Mouse (Mus musculus): ENCODE measurements around the gene Fam118b.

Gene Fam118b

DNA sequence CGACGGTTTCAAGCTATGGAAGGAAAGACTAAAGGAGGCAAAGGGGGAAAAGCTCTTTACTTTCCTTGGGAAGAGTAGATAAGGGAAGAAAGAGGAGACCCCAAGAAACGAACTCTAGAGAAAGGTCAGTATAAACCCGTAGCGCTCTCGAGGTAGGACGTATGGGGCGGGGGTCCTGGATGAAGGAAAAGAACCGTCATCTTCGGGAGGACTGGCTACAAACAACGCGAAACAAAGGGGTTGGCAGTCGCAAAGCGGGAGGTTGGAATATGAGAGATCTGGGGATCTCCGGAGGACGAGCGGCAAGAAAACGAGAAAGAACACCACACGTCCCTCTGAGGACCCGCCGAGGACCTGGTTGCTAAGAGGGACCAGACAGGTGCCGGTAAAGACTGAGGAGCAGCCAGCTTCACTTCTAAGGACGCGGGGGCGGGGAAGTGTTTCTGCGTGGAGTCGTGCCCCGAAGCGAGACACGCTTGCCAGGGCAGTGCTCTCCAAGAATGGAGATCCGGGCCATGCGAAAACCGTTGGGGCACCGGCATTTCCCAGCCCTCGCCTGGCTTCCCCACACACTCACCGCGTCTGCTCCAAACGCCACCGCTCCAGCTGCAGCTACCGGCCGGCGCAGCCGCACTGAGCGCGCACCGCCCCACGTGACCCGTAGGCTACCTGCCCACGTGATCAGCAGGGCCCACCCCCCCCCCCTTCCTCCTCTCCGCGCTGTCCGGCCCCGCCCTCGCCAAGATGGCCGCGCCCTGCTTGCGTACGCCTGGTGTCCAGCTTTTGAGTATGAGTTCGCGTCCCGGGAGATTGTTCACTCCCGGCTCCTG lies at the start of gene Fam118b, which contains the start of gene Rpusd4:
Gene Fam118b, minus strand, starts transcription at position 660 of the 830 bp plus-strand sequence.
Gene Rpusd4, plus strand, starts transcription at position 720 of the 830 bp plus-strand sequence.
- peaks cover 23% of the 10 kb centered on the region for H3K4me1 ChIP-seq (replicated peaks; ENCODE audit: low read depth, low read length)
- TF ChIP-seq CTCF (conservative IDR thresholded peaks at IDR 0.05; ENCODE audit: low read length) = no peak
- TF ChIP-seq POU5F1 (IDR thresholded peaks at IDR 0.05; ENCODE audit: borderline replicate concordance, low read length) = no peak
- no peak for TF ChIP-seq NANOG (IDR thresholded peaks at IDR 0.05; ENCODE audit: borderline replicate concordance, low read length)
- no peaks in the 10 kb centered on the region for H3K9me3 ChIP-seq (ENCODE audit: low read length)
- H3K27me3 ChIP-seq (ENCODE audit: insufficient read depth, low read length) = peaks cover 9% of the 10 kb centered on the region
- peak within 1 kb of the TSS; percentile 96 for H3K4me3 ChIP-seq (replicated peaks; ENCODE audit: low read length)
- peaks cover 31% of the 10 kb centered on the region for H3K36me3 ChIP-seq (ENCODE audit: insufficient read depth, low read length)

GRCm38 (mm10) chr9:35316771-35317211 lies 49.2 kb upstream of the Fam118b start:
- Histone ChIP-seq H3K27me3 (ENCODE audit: insufficient read depth, low read length) (peaks cover 6% of the 10 kb centered on the region; the same call in 1 of the 2 replicates), H3K4me1 (replicated peaks; ENCODE audit: low read depth, low read length) (peaks cover 22% of the 10 kb centered on the region), H3K9me3 (ENCODE audit: low read length) (no peaks in the 10 kb centered on the region), H3K36me3 (ENCODE audit: insufficient read depth, low read length) (no peaks in the 10 kb centered on the region), H3K4me3 (replicated peaks; ENCODE audit: low read length) (no peak overlapping the region)
- TF ChIP-seq CTCF (conservative IDR thresholded peaks at IDR 0.05; ENCODE audit: low read length) = no peak
- no peak for TF ChIP-seq NANOG (IDR thresholded peaks at IDR 0.05; ENCODE audit: borderline replicate concordance, low read length)

DNA sequence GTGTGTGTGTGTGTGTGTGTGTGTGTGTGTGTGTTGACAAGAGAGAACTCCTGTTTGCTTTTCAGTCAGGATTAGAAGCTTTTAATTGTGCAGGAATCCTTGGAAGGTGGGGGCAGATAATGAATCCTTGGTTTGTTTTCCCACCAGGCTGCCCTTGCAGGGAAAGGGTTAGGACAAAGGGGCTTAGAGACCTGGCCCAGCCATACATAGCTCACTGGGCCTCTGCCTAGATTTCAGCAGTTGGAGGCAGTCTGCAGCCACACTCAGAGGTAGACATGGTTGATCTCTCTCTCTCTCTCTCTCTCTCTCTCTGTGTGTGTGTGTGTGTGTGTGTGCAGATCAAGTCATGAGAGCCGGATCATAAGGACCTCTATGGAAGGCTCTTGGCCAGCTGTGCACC lies 46.6 kb upstream of the Fam118b start:
- TF ChIP-seq CTCF (conservative IDR thresholded peaks at IDR 0.05; ENCODE audit: low read length) (no peak), NANOG (IDR thresholded peaks at IDR 0.05; ENCODE audit: borderline replicate concordance, low read length) (no peak), POU5F1 (IDR thresholded peaks at IDR 0.05; ENCODE audit: borderline replicate concordance, low read length) (no peak)

GRCm38 (mm10) chr9:35313601-35314000 lies 46.0 kb upstream of the Fam118b start:
- Histone ChIP-seq H3K9me3 (ENCODE audit: low read length) (no peaks in the 10 kb centered on the region), H3K36me3 (ENCODE audit: insufficient read depth, low read length) (no peaks in the 10 kb centered on the region), H3K4me1 (replicated peaks; ENCODE audit: low read depth, low read length) (peaks cover 18% of the 10 kb centered on the region), H3K27me3 (ENCODE audit: insufficient read depth, low read length) (peaks cover 6% of the 10 kb centered on the region; the same call in 1 of the 2 replicates), H3K4me3 (replicated peaks; ENCODE audit: low read length) (no peak overlapping the region)
- TF ChIP-seq CTCF (conservative IDR thresholded peaks at IDR 0.05; ENCODE audit: low read length) = no peak
- no peak for TF ChIP-seq NANOG (IDR thresholded peaks at IDR 0.05; ENCODE audit: borderline replicate concordance, low read length)
- no peak for TF ChIP-seq POU5F1 (IDR thresholded peaks at IDR 0.05; ENCODE audit: borderline replicate concordance, low read length)

More for the DNA sequence above, 46.6 kb upstream of the Fam118b start:
- H3K4me1 ChIP-seq (replicated peaks; ENCODE audit: low read depth, low read length) = peaks cover 22% of the 10 kb centered on the region
- no peaks in the 10 kb centered on the region for H3K36me3 ChIP-seq (ENCODE audit: insufficient read depth, low read length)
- H3K9me3 ChIP-seq (ENCODE audit: low read length) = no peaks in the 10 kb centered on the region
- no peak overlapping the region for H3K4me3 ChIP-seq (replicated peaks; ENCODE audit: low read length)
- H3K27me3 ChIP-seq (ENCODE audit: insufficient read depth, low read length) = peaks cover 6% of the 10 kb centered on the region; the same call in 1 of the 2 replicates

GRCm38 (mm10) chr9:35312516-35312915 lies 44.9 kb upstream of the Fam118b start:
- H3K4me3 ChIP-seq (replicated peaks; ENCODE audit: low read length) = no peak overlapping the region
- peaks cover 11% of the 10 kb centered on the region for H3K4me1 ChIP-seq (replicated peaks; ENCODE audit: low read depth, low read length)
- no peak for TF ChIP-seq NANOG (IDR thresholded peaks at IDR 0.05; ENCODE audit: borderline replicate concordance, low read length)
- TF ChIP-seq POU5F1 (IDR thresholded peaks at IDR 0.05; ENCODE audit: borderline replicate concordance, low read length) = no peak
- TF ChIP-seq CTCF (conservative IDR thresholded peaks at IDR 0.05; ENCODE audit: low read length) = no peak
- no peaks in the 10 kb centered on the region for H3K9me3 ChIP-seq (ENCODE audit: low read length)
- peaks cover 6% of the 10 kb centered on the region; the same call in 1 of the 2 replicates for H3K27me3 ChIP-seq (ENCODE audit: insufficient read depth, low read length)
- no peaks in the 10 kb centered on the region for H3K36me3 ChIP-seq (ENCODE audit: insufficient read depth, low read length)

GRCm38 (mm10) chr9:35310377-35310776 lies 42.8 kb upstream of the Fam118b start:
- Histone ChIP-seq H3K27me3 (ENCODE audit: insufficient read depth, low read length) (peaks cover 6% of the 10 kb centered on the region; the same call in 1 of the 2 replicates), H3K4me3 (replicated peaks; ENCODE audit: low read length) (no peak overlapping the region), H3K9me3 (ENCODE audit: low read length) (no peaks in the 10 kb centered on the region), H3K36me3 (ENCODE audit: insufficient read depth, low read length) (no peaks in the 10 kb centered on the region), H3K4me1 (replicated peaks; ENCODE audit: low read depth, low read length) (no peaks in the 10 kb centered on the region)
- no peak for TF ChIP-seq POU5F1 (IDR thresholded peaks at IDR 0.05; ENCODE audit: borderline replicate concordance, low read length)
- no peak for TF ChIP-seq CTCF (conservative IDR thresholded peaks at IDR 0.05; ENCODE audit: low read length)
- no peak for TF ChIP-seq NANOG (IDR thresholded peaks at IDR 0.05; ENCODE audit: borderline replicate concordance, low read length)

DNA sequence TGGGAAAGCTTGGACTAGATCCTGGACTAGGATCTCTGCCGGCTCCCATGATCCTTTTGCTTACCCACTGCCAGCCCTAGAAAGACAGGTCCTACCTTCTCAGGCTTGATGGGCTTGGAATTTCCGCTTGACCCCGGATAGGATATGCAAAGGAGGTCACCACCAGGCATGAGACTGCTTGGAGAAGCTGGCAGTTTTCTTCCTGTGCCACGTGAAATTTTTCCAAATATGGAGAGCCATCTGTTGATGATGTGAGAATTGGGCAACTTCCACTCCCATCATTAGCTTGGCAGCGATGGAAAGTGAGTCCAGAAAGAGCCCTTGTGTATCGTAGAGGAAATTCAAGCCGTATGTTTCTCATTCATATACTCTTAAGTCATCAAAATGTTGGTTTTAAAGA lies 39.9 kb upstream of the Fam118b start:
- Histone ChIP-seq H3K27me3 (ENCODE audit: insufficient read depth, low read length) (no peaks in the 10 kb centered on the region; the same call in 1 of the 2 replicates), H3K36me3 (ENCODE audit: insufficient read depth, low read length) (no peaks in the 10 kb centered on the region), H3K4me3 (replicated peaks; ENCODE audit: low read length) (no peak overlapping the region), H3K9me3 (ENCODE audit: low read length) (no peaks in the 10 kb centered on the region), H3K4me1 (replicated peaks; ENCODE audit: low read depth, low read length) (no peaks in the 10 kb centered on the region)
- TF ChIP-seq NANOG (IDR thresholded peaks at IDR 0.05; ENCODE audit: borderline replicate concordance, low read length) (no peak), POU5F1 (IDR thresholded peaks at IDR 0.05; ENCODE audit: borderline replicate concordance, low read length) (no peak), CTCF (conservative IDR thresholded peaks at IDR 0.05; ENCODE audit: low read length) (no peak)

GRCm38 (mm10) chr9:35302172-35302571 lies 34.6 kb upstream of the Fam118b start:
- no peaks in the 10 kb centered on the region for H3K36me3 ChIP-seq (ENCODE audit: insufficient read depth, low read length)
- H3K4me1 ChIP-seq (replicated peaks; ENCODE audit: low read depth, low read length) = no peaks in the 10 kb centered on the region
- no peak overlapping the region for H3K4me3 ChIP-seq (replicated peaks; ENCODE audit: low read length)
- no peaks in the 10 kb centered on the region for H3K27me3 ChIP-seq (ENCODE audit: insufficient read depth, low read length)
- TF ChIP-seq CTCF (conservative IDR thresholded peaks at IDR 0.05; ENCODE audit: low read length) (no peak), NANOG (IDR thresholded peaks at IDR 0.05; ENCODE audit: borderline replicate concordance, low read length) (no peak)
- no peaks in the 10 kb centered on the region for H3K9me3 ChIP-seq (ENCODE audit: low read length)
